Mouse (Mus musculus): ENCODE measurements around the gene Ckmt1. TPM values are rescaled to one million over a fixed set of nuclear protein-coding genes. Genes with fewer than 3 reads are reported as not detected.
"Not testable (repeated sequence)": the region's sequence is repeated elsewhere in the genome, so short reads cannot be mapped to it uniquely, and the experiment has no call there.

Gene Ckmt1
- total RNA-seq (2022) = 10 to 100 TPM in 3 of 4 experiments, 1 to 10 TPM in 1; 9.9 to 15.5 (median 12.2) TPM

- no peak for DNase-seq
These were observed at the start of gene Ckmt1 for GRCm38 (mm10) chr2:121357494-121357893. TSS of gene Ckmt1 (plus strand) at chr2:121357714.

DNA sequence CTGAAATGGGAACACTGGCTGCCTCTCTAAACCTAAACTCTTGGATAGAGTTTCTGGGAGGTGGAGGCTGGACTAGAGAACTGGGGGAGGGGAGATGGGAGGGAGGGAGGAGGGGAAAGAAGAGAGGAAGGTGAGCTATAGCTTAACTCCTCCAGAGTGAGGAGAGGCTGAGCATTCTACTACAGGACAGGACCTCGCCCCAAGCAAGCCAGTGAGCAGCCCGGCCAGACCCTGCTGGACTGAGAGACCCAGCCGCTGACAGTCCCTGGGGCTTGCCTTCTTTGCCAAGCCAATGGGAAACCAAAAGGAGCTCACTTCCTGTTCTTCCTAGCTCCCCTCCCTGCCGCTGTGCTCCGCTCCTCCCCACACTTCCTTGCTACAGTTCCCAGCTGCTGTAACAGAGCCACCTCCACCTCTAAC lies 48.5 kb upstream of the Ckmt1 start:
- no peak for DNase-seq

- no peak for DNase-seq
These were observed 41.2 kb upstream of the Ckmt1 start for GRCm38 (mm10) chr2:121316278-121316677.

DNA sequence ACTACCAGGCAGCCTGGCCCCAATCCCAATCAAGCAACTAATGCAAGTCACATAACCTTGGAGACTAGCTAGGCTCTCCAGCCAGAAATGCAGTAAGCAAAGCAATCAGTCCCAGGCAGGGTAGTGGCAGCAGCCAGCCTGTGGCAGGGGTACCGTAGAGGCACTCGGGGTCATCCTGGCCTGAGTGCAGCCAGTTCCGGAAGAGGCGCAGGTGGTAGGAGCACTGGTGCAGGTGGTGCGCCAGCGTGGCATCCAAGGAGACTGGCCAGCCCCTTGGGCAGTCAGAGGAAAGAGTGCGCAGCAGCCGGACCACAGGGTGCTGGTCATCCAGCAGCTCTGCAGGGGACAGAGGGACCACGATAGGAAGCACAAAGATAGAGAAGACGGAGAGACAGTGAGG lies 34.5 kb upstream of the Ckmt1 start:
- DNase-seq = no peak

GRCm38 (mm10) chr2:121323693-121324470 lies 33.6 kb upstream of the Ckmt1 start:
- DNase-seq = no peak

DNA sequence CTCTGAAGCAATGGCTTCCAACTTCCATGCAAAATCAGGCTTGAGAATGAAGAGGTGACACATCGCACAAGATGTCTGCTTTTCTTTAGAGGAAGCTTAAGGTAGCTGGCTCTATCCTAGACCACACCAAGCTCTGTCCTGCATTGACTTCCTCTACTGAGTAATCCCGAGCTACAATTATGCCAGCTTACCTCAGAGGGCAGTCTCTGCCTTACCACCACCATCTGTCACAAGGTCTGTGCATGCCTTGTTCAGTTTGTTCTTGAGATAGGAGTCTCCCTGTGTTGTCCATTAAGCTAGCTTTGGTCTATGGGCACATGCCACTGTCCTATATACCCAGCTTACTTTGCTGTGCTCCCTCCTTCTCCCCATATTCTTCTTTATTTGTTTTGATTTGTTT lies 28.0 kb upstream of the Ckmt1 start:
- no peak for DNase-seq

DNA sequence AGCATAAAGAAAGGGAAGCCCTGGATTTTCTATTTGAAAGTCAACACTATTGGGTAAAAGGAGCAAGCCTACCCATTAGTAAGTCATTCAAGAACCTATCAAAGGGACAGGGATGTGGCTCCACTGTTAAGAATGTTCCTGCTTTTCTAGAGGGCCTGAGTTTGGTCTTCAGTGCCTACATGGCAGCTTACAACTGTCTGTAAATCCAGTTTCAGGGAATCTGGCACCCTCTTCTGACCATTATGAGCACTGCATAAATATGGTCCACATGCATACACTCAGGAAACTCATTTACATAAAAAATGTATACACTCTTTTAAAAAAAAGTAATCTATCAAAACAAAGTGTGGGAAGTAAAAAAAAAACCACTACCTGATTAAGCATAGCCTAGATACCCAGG lies 18.5 kb upstream of the Ckmt1 start:
- DNase-seq = no peak

DNA sequence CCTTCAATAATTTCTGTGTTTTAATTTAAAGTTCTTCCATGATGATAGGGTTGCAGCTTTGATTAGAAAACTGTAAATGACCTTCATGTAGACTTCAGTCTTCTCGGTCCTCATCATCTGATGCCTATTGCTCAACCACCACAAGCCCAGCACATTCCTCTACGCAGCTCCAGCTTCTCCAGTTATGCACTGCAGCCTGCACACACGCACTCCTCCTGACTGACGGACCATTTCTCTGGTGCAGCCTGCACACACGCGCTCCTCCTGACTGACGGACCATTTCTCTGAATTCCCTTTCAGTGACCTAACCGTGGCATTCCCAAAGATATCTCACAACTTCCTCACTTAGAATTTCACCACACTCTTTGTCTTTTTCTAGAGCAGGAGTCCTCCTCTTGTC lies 4.4 kb upstream of the Ckmt1 start:
- DNase-seq = no peak

DNA sequence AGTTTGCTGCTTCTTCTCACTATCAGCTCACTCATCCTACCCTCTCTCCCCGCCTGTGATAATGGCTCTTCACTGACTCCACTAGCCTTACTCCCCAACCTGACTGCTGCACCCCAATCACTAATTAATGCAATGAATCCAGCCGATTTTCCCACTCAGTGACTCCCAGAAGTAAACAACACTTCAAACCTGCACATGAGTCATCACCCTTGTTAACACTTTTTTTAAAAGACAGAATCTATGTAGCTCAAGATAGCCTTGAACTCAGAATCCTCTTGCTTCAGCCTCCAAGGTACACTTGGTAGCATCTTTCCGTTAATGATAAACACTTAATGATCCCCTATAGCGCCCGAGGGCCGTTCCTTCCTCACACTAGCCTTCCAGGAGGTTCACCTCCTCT lies 3.1 kb upstream of the Ckmt1 start:
- DNase-seq = no peak

DNA sequence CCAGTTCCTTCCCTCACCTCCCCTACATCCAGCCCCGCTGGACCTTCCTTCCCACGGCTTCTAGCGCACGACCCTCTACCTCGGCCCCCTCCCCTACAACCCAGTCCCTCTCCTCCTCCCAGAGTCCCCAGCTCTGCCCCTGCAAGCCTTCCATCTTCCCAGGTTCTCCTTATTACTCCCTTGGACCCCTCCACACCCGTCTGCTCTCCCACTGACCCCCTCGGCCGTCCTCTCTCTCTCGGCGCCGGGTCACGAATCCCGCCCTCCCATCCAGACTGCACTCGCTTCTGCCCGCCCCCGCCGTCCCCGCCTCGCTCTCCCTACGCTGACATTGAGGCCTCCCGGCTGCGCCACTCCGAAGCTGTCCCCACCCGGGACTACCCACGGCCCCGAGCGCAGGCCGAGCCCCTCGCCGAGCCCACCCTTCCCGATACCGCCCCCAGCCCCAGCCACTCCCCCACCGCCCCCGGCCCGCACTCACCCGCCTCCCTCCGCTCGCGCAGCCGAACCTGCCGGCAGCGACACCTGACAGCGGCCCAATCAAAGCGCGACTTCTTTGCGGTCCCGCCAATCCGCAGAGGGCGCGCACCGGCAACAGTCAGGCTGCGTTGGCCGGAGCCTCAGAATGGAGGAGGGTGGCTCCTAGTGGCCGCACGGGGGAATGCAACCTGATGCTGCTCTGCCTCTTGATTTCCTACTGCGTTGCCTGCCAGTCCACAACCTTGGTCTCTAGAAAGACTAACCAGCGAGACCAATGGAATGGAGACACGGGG lies 2.5 kb upstream of the Ckmt1 start, which contains the start of gene Ppip5k1:
TSS of gene Ppip5k1 (minus strand) at position 577 of the 773 bp plus-strand sequence.
- peak; percentile 95 for DNase-seq

DNA sequence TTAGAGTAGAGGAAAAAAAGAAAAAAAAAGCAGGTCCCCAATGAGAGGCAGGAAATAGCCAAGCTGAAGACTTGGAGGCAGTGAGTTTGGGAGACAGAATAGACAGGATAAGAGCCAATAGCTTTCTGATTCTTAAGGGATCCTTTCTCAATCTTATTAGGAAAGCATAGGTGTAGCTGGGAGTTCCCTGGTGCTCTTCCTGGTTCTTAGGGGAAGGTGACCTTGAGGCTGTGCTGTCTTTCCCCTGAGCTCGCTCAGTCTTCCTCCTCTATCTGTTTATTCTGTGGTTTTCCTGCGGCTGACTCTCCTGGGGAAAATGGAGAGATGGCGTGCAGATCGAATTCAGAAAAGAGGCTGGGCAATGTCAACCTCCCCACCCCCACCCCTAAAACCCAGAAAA lies 447 bp downstream of the Ckmt1 start:
- DNase-seq = no peak

GRCm38 (mm10) chr2:121358381-121358780 lies 867 bp downstream of the Ckmt1 start:
- DNase-seq = peak; percentile 18

GRCm38 (mm10) chr2:121359461-121359860 lies 1.9 kb downstream of the Ckmt1 start:
- no peak for DNase-seq

DNA sequence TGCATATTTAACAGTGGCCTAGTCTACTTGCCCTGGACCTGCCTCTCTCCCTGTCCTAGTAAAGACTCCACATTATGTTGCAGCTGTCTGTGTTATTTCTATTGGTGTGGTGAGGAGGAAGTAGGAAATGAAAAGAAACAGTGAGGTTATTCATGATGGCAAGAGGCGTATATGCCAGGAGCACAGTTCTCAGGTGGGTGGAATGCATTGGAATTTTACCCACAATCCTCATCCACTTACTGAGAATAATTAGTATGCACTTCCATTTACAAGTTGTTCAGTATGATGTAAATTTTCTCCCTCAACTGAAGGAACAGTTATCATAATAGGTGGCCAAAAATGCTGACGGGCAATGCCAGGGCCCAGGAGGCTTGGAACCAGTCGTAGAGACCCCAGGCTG lies 6.1 kb downstream of the Ckmt1 start:
- DNase-seq = no peak

- no peak for DNase-seq
These were observed 11.3 kb downstream of the Ckmt1 start for GRCm38 (mm10) chr2:121368831-121369230.

GRCm38 (mm10) chr2:121370921-121371320 lies 13.4 kb downstream of the Ckmt1 start:
- no peak for DNase-seq

DNA sequence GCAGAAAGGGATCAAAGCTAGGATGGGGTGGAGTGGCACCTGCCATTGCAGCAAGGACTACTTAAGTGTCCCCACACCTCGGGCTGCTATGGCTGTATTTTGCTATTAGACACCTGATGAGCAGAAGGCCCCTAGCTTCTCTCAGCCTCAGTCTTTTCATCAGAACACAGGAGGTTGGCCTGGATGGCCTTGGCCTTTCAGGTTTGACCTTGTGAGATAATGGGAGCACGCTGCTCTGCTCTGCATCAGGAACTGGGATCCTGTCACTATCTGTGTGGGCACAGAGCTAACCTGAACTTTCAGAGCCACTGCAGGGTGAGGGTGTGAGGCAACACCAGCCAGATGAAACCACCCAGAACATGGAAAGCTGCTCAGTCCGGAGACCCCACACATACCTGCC lies 14.8 kb downstream of the Ckmt1 start:
- peak; percentile 11 for DNase-seq

DNA sequence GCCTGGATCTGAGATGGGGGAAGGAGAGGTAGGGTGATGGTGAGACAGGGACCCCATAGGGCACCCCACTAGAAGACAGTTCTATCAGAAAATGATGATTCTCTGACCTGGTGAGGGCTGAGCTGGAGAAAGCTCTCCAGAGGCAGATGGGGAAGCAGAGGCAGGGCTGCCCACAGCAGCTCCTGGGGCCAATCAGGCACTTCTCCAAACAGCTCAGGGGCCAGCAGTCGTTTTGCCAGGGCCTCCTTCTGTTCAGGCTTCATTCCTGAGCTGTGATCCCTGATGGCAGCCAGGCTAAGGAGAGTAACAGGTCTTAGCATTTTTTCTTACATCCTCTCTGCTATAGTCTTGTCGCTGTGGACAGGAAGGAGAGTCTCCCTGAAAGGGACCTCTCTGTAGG lies 17.3 kb downstream of the Ckmt1 start:
- no peak for DNase-seq

GRCm38 (mm10) chr2:121386961-121387575 lies 29.6 kb downstream of the Ckmt1 start, which contains the start of gene Strc:
TSS of gene Strc (minus strand) at chr2:121387168.
- DNase-seq = not testable (repeated sequence)

- DNase-seq = peak; percentile 40
These were observed 39.1 kb downstream of the Ckmt1 start for GRCm38 (mm10) chr2:121396624-121397023.

GRCm38 (mm10) chr2:121403296-121403695 lies 45.8 kb downstream of the Ckmt1 start:
- DNase-seq = no peak

DNA sequence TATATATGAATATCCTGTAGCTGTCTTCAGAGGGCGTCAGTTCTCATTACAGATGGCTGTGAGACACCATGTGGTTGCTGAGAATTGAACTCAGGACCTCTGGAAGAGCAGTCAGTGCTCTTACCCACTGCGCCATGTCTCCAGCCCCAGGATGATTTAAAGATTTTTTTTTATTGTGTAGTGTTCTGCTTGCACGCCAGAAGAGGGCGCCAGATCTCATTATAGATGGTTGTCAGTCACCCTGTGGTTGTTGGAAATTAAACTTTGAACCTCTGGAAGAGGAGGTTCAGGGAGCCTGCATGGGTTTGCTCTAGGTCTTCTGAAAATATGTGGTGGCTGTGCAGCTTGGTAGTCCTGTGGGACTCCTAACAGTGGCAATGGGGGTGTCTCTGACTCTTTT lies 50.6 kb downstream of the Ckmt1 start:
- peak; percentile 10 for DNase-seq

DNA sequence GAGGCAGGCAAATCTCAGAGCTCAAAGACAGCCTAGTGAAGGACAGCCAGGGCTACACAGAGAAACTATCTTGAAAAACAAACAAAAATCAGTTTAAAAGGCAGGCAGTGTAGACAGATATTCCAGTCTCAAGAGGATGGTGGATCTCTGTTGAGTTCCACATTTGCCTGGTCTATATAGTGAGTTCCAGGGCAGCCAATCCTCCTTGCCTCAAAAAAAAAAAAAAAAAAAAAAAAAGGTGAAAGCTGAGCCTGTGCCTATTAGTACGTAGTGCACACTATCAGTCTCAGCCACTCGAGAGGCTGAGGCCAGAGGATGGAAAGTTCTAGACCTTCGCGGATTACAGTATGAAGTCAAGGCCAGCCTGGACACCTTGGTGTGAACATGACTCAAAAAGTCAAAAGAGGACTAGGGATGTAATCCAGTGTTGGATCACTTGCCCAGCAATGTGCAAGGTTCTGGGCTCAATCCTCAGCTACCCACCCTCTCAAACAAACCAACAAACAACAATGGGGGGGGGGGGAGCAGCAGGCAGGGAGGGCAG lies 55.4 kb downstream of the Ckmt1 start:
- DNase-seq = peak; percentile 50
